Mouse (Mus musculus) liver, adult 2 months (tissue): ENCODE results near the gene Ggnbp2. TPM values are rescaled to one million over a fixed set of nuclear protein-coding genes. Genes with fewer than 3 reads are reported as not detected.

Experiments used
- DNase-seq: peaks from one replicate; pipeline ENCODE4 v3.0.0-alpha.2; 2011; ENCODE audit warnings: low read depth, low spot score; ENCODE audit errors: extremely low read depth
- H3K27ac ChIP-seq: fragments of 200-500 bp; replicated peaks from 2 replicates; pipeline ENCODE4 v1.5.1; 2012; ENCODE audit warnings: low read depth, mild to moderate bottlenecking, control low read depth, inconsistent platforms, low read length; ENCODE audit not compliant: insufficient read depth
- H3K27me3 ChIP-seq: fragments of 200-500 bp; 2 replicates; pipeline ENCODE4 v1.6.1; 2012; ENCODE audit warnings: mild to moderate bottlenecking, moderate library complexity, low read length, inconsistent platforms; ENCODE audit not compliant: control insufficient read depth, insufficient read depth
- H3K36me3 ChIP-seq: fragments of 200-500 bp; 2 replicates; pipeline ENCODE4 v1.6.1; 2012; ENCODE audit warnings: low read length, inconsistent platforms; ENCODE audit not compliant: control insufficient read depth, insufficient read depth
- H3K4me1 ChIP-seq: fragments of 200-500 bp; 2 replicates; pipeline ENCODE4 v1.6.1; 2011; ENCODE audit warnings: low read length; ENCODE audit not compliant: control insufficient read depth, insufficient read depth
- H3K4me3 ChIP-seq: fragments of 200-500 bp; 2 replicates; pipeline ENCODE4 v1.5.1; 2011; ENCODE audit warnings: low read depth, mild to moderate bottlenecking, control low read depth, low read length, moderate library complexity; ENCODE audit not compliant: insufficient read depth
- H3K79me2 ChIP-seq: fragments of 200-500 bp; 2 replicates; pipeline ENCODE4 v1.6.1; 2012; ENCODE audit warnings: inconsistent platforms, mild to moderate bottlenecking, low read length, moderate library complexity; ENCODE audit not compliant: control insufficient read depth, insufficient read depth
- H3K9ac ChIP-seq: fragments of 200-500 bp; 2 replicates; pipeline ENCODE4 v1.6.1; 2012; ENCODE audit warnings: low read depth, mild to moderate bottlenecking, control low read depth, inconsistent platforms, low read length
- CTCF ChIP-seq: fragments of 200-500 bp; IDR thresholded peaks from 2 replicates; pipeline ENCODE4 v1.5.1; 2011; ENCODE audit warnings: low read depth, low read length, control low read depth
- POLR2A ChIP-seq: fragments of 200-500 bp; IDR thresholded peaks from 2 replicates; pipeline ENCODE4 v1.6.1; 2011; ENCODE audit warnings: low read length, control low read depth; ENCODE audit not compliant: insufficient read depth; ENCODE audit errors: extremely low read depth
- WGBS: fragments of 180-500 bp; shearing (Covaris S2); methylation state at CpG from one replicate; pipeline ENCODE4 v1.1.7; 2018; 5-methylcytosine and 5-hydroxymethylcytosine counted together
- polyA plus RNA-seq: library from polyadenylated mRNA; depleted of rRNA; stranded (reverse); fragments of >200 nt; gene quantifications from 2 replicates; pipeline ENCODE4 v1.2.3, GENCODE M21; 2012
- total RNA-seq: library from RNA; depleted of rRNA; stranded (reverse); fragments of >200 nt; gene quantifications from 2 replicates; pipeline ENCODE4 v1.2.3, GENCODE M21; 2014

Gene Ggnbp2
- total and polyA plus RNA-seq, 2 experiments = 22.5 to 96.4 TPM

GRCm38 (mm10) chr11:84827492-84827891 lies 43.1 kb downstream of the Ggnbp2 start:
- Histone ChIP-seq H3K36me3 (peaks cover 16% of the 10 kb centered on the region), H3K79me2 (peaks cover 3% of the 10 kb centered on the region; the same call in 1 of the 2 replicates), H3K27me3 (no peaks in the 10 kb centered on the region), H3K27ac (peak overlapping the region; percentile 29; the same call in 1 of the 2 replicates), H3K9ac (peak overlapping the region; percentile 33; the same call in 1 of the 2 replicates), H3K4me3 (no peak overlapping the region), H3K4me1 (peaks cover 18% of the 10 kb centered on the region)
- no peak for TF ChIP-seq POLR2A
- TF ChIP-seq CTCF = no peak
- peak; percentile 35 for DNase-seq

DNA sequence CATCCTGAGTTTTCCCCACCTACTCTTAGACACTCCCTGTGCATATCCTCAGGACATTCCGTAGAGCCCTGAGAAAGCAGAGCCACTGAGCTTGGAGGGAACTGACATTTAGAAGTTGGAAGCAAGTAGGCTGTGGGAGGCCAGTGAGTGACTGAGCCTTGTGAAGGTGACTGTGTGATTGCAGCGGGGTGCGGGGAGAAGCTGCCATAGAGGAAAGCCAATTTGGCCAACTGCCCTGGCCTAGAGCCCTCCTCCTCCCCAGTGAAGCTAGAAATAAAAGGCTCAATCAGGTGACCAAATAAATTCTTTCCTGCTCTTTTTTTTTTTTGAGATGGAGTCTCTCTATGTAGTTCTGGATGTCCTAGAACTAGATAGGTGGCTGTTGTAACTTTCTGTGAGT lies 44.4 kb downstream of the Ggnbp2 start:
- WGBS = 22% methylated on average over 3 of the region's 3 CpGs
- H3K27me3 ChIP-seq = no peaks in the 10 kb centered on the region
- H3K27ac ChIP-seq = no peak overlapping the region
- H3K4me1 ChIP-seq = peaks cover 18% of the 10 kb centered on the region
- peak; percentile 86 for DNase-seq
- no peak overlapping the region for H3K4me3 ChIP-seq
- no peak overlapping the region for H3K9ac ChIP-seq
- H3K79me2 ChIP-seq = peaks cover 3% of the 10 kb centered on the region; the same call in 1 of the 2 replicates
- H3K36me3 ChIP-seq = peaks cover 4% of the 10 kb centered on the region; the same call in 1 of the 2 replicates
- TF ChIP-seq CTCF (no peak), POLR2A (no peak)

- Histone ChIP-seq H3K9ac (no peak overlapping the region), H3K4me1 (peaks cover 18% of the 10 kb centered on the region), H3K4me3 (no peak overlapping the region), H3K27ac (no peak overlapping the region), H3K36me3 (peaks cover 3% of the 10 kb centered on the region; the same call in 1 of the 2 replicates), H3K79me2 (peaks cover 3% of the 10 kb centered on the region; the same call in 1 of the 2 replicates), H3K27me3 (no peaks in the 10 kb centered on the region)
- 93% methylated on average over 10 of the region's 10 CpGs for WGBS
- no peak for DNase-seq
- no peak for TF ChIP-seq CTCF
- TF ChIP-seq POLR2A = no peak
These were observed 45.3 kb downstream of the Ggnbp2 start for GRCm38 (mm10) chr11:84825261-84825807.

- no peaks in the 10 kb centered on the region for H3K27me3 ChIP-seq
- no peak overlapping the region for H3K4me3 ChIP-seq
- H3K9ac ChIP-seq = no peak overlapping the region
- no peak for DNase-seq
- WGBS = 70% methylated on average over 10 of the region's 10 CpGs
- H3K4me1 ChIP-seq = peaks cover 18% of the 10 kb centered on the region
- no peak overlapping the region for H3K27ac ChIP-seq
- H3K79me2 ChIP-seq = peaks cover 3% of the 10 kb centered on the region; the same call in 1 of the 2 replicates
- peaks cover 3% of the 10 kb centered on the region; the same call in 1 of the 2 replicates for H3K36me3 ChIP-seq
- TF ChIP-seq CTCF (no peak), POLR2A (no peak)
These were observed 47.1 kb downstream of the Ggnbp2 start for GRCm38 (mm10) chr11:84823484-84823897.

GRCm38 (mm10) chr11:84822487-84822886 lies 48.1 kb downstream of the Ggnbp2 start:
- no peak overlapping the region for H3K9ac ChIP-seq
- H3K4me3 ChIP-seq = no peak overlapping the region
- H3K79me2 ChIP-seq = peaks cover 3% of the 10 kb centered on the region; the same call in 1 of the 2 replicates
- peaks cover 15% of the 10 kb centered on the region for H3K4me1 ChIP-seq
- no peak overlapping the region for H3K27ac ChIP-seq
- H3K27me3 ChIP-seq = no peaks in the 10 kb centered on the region
- peaks cover 3% of the 10 kb centered on the region; the same call in 1 of the 2 replicates for H3K36me3 ChIP-seq
- WGBS = 95% methylated on average over 5 of the region's 5 CpGs
- DNase-seq = no peak
- TF ChIP-seq CTCF = no peak
- no peak for TF ChIP-seq POLR2A

- Histone ChIP-seq H3K9ac (no peak overlapping the region), H3K27ac (no peak overlapping the region), H3K79me2 (no peaks in the 10 kb centered on the region), H3K4me1 (peaks cover 10% of the 10 kb centered on the region), H3K36me3 (peaks cover 3% of the 10 kb centered on the region; the same call in 1 of the 2 replicates), H3K27me3 (no peaks in the 10 kb centered on the region), H3K4me3 (no peak overlapping the region)
- no peak for DNase-seq
- TF ChIP-seq POLR2A = no peak
- TF ChIP-seq CTCF = no peak
- WGBS = 94% methylated on average over 9 of the region's 9 CpGs
These were observed 49.4 kb downstream of the Ggnbp2 start for GRCm38 (mm10) chr11:84821131-84821770.
